Mouse (Mus musculus) embryo, embryonic 11 days (tissue): ENCODE results near the gene Fpr-rs3.

Experiments
- DNase-seq: peaks from one replicate; pipeline ENCODE4 v3.0.0-alpha.2; 2015

Fpr-rs3 gene

DNA sequence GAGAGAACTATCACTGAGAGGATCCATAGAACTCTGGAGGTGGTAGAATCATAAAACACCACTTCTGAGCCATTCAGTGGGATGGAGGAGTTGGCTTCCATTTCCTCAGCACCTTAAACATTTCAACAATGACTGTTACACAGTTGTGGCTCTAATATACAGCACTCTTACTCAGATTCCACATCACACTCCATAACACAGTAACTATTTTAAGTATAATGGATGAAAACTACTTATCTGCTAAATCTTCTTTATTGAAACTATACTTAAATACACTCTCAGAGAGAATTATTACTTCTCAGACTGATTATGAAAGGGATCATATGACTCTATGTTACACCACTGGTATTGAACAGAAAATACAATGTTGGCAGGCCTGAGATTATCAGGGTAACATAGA is at the start of gene Fpr-rs3:
Fpr-rs3 (minus strand) TSS at position 101 of the 400 bp plus-strand sequence.
- no peak for DNase-seq

DNA sequence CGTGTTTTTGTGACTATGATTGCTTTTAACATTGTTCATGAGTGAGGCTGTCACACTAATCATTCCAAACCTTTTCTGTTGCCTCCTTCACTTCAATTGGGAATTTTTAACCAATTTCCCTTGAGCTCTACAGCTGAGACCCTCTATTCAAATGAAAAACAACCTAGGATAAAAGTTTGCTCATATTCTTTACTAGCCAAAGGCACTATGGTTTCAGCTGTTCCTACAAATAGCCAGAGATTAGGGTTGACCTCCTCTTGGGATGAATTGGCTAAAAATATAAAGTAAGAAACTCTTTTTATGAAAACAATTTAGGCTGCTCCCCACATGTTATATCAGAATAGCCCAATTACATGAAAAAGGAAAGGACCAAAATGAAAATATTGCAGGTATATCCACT is 28.4 kb downstream of the Fpr-rs3 start, which contains the start of gene Vmn2r110:
Vmn2r110 (minus strand) TSS at position 101 of the 400 bp plus-strand sequence.
- DNase-seq = no peak
